Mouse (Mus musculus) hindbrain, embryonic 10.5 days (tissue): ENCODE data around the gene Serpinb1a. TPM values are rescaled to one million over a fixed set of nuclear protein-coding genes. Genes with fewer than 3 reads are reported as not detected.
"Not testable (repeated sequence)": the region's sequence is repeated elsewhere in the genome, so short reads cannot be mapped to it uniquely, and the experiment has no call there.

Source experiments
- DNase-seq: peaks from one replicate; pipeline ENCODE4 v3.0.0-alpha.2; 2017; ENCODE audit warnings: low spot score
- H3K27ac ChIP-seq: fragments of 300-500 bp; sonication (generic); 2 replicates; pipeline ENCODE4 v1.5.1; 2016; ENCODE audit warnings: mild to moderate bottlenecking, moderate library complexity
- H3K27me3 ChIP-seq: fragments of 300-500 bp; sonication (generic); 2 replicates; pipeline ENCODE4 v1.6.1; 2016; ENCODE audit warnings: mild to moderate bottlenecking; ENCODE audit not compliant: poor library complexity, insufficient read depth, severe bottlenecking
- H3K36me3 ChIP-seq: fragments of 300-500 bp; sonication (generic); 2 replicates; pipeline ENCODE4 v1.6.1; 2016; ENCODE audit warnings: mild to moderate bottlenecking, moderate library complexity
- H3K4me1 ChIP-seq: fragments of 300-500 bp; sonication (generic); replicated peaks from 2 replicates; pipeline ENCODE4 v1.6.1; 2016; ENCODE audit warnings: mild to moderate bottlenecking
- H3K4me3 ChIP-seq: fragments of 300-500 bp; sonication (generic); 2 replicates; pipeline ENCODE4 v1.5.1; 2016; ENCODE audit warnings: mild to moderate bottlenecking, moderate library complexity
- H3K9me3 ChIP-seq: fragments of 300-500 bp; sonication (generic); 2 replicates; pipeline ENCODE4 v1.6.1; 2016; ENCODE audit warnings: mild to moderate bottlenecking, moderate library complexity
- WGBS: fragments of 180-500 bp; shearing (Covaris S2); methylation state at CpG from one replicate; pipeline ENCODE4 v1.1.7; 2016; 5-methylcytosine and 5-hydroxymethylcytosine counted together
- polyA plus RNA-seq: library from polyadenylated mRNA; unstranded; fragments of >200 nt; fragmentation: Nextera tagmentation; extraction: Ambion mirVana; gene quantifications from 2 replicates; pipeline ENCODE4 v1.2.1, GENCODE M21; 2016

The Serpinb1a gene
- 0.32 and 0.85 TPM in 2 replicates for polyA plus RNA-seq

DNA sequence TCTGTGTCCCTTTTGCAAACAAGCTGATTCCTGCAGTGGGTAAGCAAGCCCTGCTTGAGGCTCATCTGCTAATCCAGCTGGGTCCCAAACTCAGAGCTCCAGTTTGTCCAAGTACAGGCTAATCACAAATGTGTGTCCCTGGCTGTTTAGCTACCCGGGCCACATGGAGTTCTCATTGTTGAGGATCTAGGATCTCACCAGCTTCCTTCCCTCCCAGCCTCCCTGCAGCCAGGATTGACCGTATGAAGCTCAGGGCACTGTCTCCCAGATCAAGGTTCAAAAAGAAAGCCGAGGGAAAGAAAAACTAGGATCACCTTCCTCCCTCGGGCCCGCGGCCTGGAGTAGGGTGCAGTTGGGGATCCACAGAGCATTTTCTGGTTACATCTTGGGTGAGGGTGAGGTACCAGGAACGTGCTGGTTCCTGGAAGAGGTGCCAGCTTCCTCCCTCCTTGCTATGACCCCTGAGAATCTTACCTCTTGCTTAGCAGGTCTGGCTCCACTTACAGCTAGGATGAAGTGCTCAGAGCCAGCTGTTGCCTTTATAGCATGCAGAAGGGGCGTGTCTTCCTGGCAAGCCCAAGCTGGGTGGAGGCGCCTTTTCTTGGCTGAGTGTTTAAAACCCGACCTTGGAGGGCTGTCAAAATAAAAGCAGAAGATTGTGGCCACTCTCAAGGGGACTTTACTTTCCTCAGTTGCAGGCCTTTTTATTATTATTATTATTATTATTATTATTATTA lies at the start of gene Serpinb1a:
TSS of gene Serpinb1a (minus strand) at position 518 of the 737 bp plus-strand sequence.
- 69% methylated on average over 10 of the region's 10 CpGs for WGBS
- Histone ChIP-seq H3K4me3 (no peak within 1 kb of the TSS), H3K9me3 (no peaks in the 10 kb centered on the region), H3K36me3 (no peaks in the 10 kb centered on the region), H3K27me3 (peaks cover 5% of the 10 kb centered on the region; the same call in 1 of the 2 replicates), H3K27ac (no peak within 1 kb of the TSS), H3K4me1 (no peaks in the 10 kb centered on the region)
- no peak for DNase-seq

- H3K27me3 ChIP-seq: no peaks in the 10 kb centered on the region
- no peaks in the 10 kb centered on the region for H3K9me3 ChIP-seq
- no peak overlapping the region for H3K4me3 ChIP-seq
- 27% methylated on average over 2 of the region's 2 CpGs for WGBS
- DNase-seq: peak; percentile 47
- no peaks in the 10 kb centered on the region for H3K4me1 ChIP-seq
- H3K27ac ChIP-seq: no peak overlapping the region
- no peaks in the 10 kb centered on the region for H3K36me3 ChIP-seq
These were observed 49.7 kb upstream of the Serpinb1a start for GRCm38 (mm10) chr13:32900639-32901038.

DNA sequence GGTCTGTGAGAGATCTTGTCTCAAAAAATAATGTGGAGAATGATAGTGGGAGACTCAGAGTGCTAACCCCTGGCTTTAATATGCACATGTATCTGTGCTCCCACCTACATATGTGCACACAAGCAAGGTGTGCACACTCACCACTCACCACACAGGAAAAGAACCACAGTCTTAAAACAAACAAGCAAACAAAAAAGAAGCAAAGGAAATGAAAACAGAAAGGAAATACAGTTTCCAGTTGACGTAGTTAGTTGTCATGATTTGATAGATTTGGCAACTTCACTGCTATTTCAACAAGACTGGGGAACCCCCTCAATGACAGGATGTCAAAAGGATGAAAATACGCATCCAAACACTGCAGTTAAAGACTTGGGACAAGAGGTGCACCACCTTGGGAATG lies 48.1 kb upstream of the Serpinb1a start:
- H3K36me3 ChIP-seq, DNase-seq, H3K4me3 ChIP-seq, H3K4me1 ChIP-seq, H3K9me3 ChIP-seq, H3K27me3 ChIP-seq, H3K27ac ChIP-seq: not testable (repeated sequence)
- WGBS: 72% methylated on average over 2 of the region's 2 CpGs

- H3K4me1 ChIP-seq: no peaks in the 10 kb centered on the region
- 83% methylated on average over 2 of the region's 2 CpGs for WGBS
- no peak for DNase-seq
- no peak within 1 kb of the TSS for H3K4me3 ChIP-seq
- H3K27ac ChIP-seq: no peak within 1 kb of the TSS
- H3K9me3 ChIP-seq: no peaks in the 10 kb centered on the region
- H3K27me3 ChIP-seq: no peaks in the 10 kb centered on the region
- H3K36me3 ChIP-seq: no peaks in the 10 kb centered on the region
These were observed 47.1 kb upstream of the Serpinb1a start, which contains the start of gene Serpinb1c for GRCm38 (mm10) chr13:32898111-32898510. Gene Serpinb1c (minus strand): TSS chr13:32898211.

DNA sequence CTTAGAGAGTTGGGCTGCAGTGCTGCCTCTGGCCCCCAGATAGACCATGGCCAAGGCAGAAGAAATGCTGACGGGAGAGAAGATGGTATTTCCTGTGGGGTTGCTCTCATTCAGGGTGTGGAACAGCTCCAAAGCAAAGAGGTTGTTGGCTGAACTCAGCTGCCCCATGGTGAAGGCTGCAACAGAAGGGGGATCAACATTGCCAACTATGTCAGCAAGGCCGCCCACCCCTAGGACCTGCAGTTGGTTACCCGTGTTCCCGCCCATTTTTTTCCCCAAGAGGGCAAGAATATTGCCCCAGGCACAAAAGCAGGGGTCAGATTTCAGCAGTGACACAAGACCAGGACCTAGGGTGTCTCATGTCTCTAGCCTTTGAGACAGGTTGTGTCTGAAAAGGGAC lies 45.9 kb upstream of the Serpinb1a start:
- H3K4me1 ChIP-seq: no peaks in the 10 kb centered on the region

DNA sequence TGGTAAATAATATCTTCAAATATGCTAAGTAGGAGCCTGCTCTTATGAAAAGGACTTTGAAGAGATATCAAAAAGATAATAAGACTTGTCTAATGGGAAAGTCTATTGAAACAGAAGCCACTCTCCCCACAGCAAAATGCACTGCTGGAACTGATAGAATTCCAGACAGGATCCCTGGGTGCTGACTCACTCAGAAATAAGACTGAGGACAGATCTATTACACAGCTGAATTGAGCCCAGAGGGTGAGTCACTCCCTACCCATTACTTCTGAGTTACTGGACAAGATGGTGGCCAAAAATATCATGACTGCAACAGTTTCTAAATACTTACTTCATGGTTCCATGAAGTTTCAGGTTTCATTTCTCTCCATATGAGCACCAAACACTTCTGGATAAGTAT lies 33.8 kb upstream of the Serpinb1a start:
- Histone ChIP-seq H3K4me1 (no peaks in the 10 kb centered on the region), H3K27ac (no peak overlapping the region), H3K4me3 (no peak overlapping the region), H3K36me3 (no peaks in the 10 kb centered on the region), H3K9me3 (no peaks in the 10 kb centered on the region), H3K27me3 (no peaks in the 10 kb centered on the region)
- DNase-seq: no peak

More for the DNA sequence above, 45.9 kb upstream of the Serpinb1a start:
- 80% methylated on average over 4 of the region's 4 CpGs for WGBS
- no peak for DNase-seq
- no peaks in the 10 kb centered on the region for H3K36me3 ChIP-seq
- no peaks in the 10 kb centered on the region for H3K27me3 ChIP-seq
- H3K4me3 ChIP-seq: no peak overlapping the region
- no peak overlapping the region for H3K27ac ChIP-seq
- no peaks in the 10 kb centered on the region for H3K9me3 ChIP-seq

DNA sequence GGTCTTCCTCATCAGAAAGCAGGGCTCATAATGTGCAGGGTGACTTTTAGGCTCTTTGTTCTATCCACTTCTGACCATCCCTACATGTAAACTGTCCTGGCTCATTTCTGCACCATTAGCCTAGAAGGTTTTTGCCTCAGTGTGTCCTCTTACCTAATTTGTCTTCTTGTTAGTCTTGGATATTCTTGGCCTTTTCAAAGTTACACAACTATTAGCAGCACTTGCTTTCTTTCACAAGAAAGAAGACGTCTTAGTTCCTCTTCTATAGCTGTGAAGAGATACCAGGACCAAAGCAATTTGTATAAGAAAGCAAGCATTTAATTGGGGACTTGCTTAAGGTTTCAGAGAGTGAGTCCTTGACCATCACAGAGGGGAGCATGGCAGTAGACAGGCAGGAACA lies 22.9 kb upstream of the Serpinb1a start:
- 70% methylated on average over 1 of the region's 1 CpGs for WGBS
- no peak for DNase-seq
- peaks cover 3% of the 10 kb centered on the region; the same call in 1 of the 2 replicates for H3K9me3 ChIP-seq
- no peaks in the 10 kb centered on the region for H3K4me1 ChIP-seq
- H3K27ac ChIP-seq: no peak overlapping the region
- no peaks in the 10 kb centered on the region for H3K36me3 ChIP-seq
- H3K4me3 ChIP-seq: no peak overlapping the region
- H3K27me3 ChIP-seq: no peaks in the 10 kb centered on the region

DNA sequence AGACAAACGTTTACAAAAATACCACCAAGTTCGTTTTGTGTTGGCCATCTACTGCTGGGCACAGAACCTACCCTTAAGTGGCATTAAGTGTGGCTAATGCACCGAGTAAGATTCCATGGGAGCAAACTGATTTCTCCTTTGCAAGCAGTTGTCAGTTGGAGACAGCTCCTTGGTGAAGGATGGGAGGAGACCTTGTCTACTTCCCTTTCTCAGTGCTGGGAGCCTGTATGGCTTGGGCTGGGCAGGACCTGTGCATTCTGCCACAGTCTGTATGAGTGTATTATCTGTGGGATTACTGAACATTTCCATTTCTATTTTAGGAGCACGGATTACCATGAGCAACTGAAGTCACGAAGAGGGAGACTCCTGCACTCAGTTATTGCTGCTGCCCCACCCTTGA lies 17.9 kb upstream of the Serpinb1a start:
- H3K27me3 ChIP-seq: no peaks in the 10 kb centered on the region
- no peak for DNase-seq
- no peaks in the 10 kb centered on the region for H3K9me3 ChIP-seq
- no peaks in the 10 kb centered on the region for H3K36me3 ChIP-seq
- H3K4me3 ChIP-seq: no peak overlapping the region
- no peak overlapping the region for H3K27ac ChIP-seq
- H3K4me1 ChIP-seq: no peaks in the 10 kb centered on the region
- WGBS: 82% methylated on average over 5 of the region's 5 CpGs

- not testable (repeated sequence) for H3K4me3 ChIP-seq, H3K9me3 ChIP-seq, H3K4me1 ChIP-seq, H3K27me3 ChIP-seq, H3K36me3 ChIP-seq, DNase-seq, H3K27ac ChIP-seq
- WGBS: 85% methylated on average over 4 of the region's 4 CpGs
These were observed 17.2 kb upstream of the Serpinb1a start for GRCm38 (mm10) chr13:32868233-32868632.

DNA sequence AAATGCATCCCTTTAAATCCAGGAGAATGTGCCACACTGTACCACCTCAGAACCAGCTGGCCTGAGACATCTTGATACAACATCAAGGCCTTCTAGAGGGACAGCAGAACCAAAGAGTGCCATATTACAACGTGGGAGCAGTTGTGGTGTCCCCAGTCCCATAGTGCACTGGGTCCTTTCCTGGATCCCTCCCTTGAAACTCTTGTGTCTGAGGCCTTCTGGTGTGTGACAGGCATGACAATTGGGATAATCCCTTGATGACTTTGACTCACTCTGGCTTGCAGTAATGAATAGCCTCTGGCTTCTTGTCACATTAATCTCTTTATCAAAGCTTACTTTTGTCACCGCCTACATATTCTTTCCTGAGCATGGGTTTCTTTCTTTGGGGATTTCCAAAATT lies 16.0 kb upstream of the Serpinb1a start:
- H3K36me3 ChIP-seq: no peaks in the 10 kb centered on the region
- H3K27ac ChIP-seq: no peak overlapping the region
- no peak overlapping the region for H3K4me3 ChIP-seq
- no peaks in the 10 kb centered on the region for H3K27me3 ChIP-seq
- H3K9me3 ChIP-seq: no peaks in the 10 kb centered on the region
- no peaks in the 10 kb centered on the region for H3K4me1 ChIP-seq
- no peak for DNase-seq
- WGBS: 59% methylated on average over 2 of the region's 2 CpGs

DNA sequence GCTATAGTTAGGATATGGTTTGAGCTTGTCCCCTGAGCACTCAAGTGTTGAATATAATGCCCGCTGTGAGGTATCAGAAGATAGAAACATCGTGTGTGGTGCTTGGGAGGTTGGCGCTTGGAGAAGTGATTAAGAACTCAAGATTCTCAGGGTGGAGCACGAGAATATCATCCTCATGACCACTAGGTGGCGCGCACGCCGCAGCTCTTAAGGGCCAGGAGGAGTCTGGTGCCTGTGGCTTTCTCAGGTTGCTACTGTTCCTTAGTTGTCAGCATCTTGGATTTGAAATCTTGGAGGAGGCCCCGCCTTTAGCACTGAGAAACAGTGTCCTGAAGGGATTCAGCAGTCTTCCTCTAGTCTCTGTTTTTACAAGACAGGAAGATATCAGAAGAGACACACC lies 15.5 kb upstream of the Serpinb1a start:
- no peaks in the 10 kb centered on the region for H3K9me3 ChIP-seq
- no peaks in the 10 kb centered on the region for H3K36me3 ChIP-seq
- no peaks in the 10 kb centered on the region for H3K27me3 ChIP-seq
- H3K27ac ChIP-seq: no peak overlapping the region
- WGBS: 8% methylated on average over 9 of the region's 9 CpGs
- no peaks in the 10 kb centered on the region for H3K4me1 ChIP-seq
- H3K4me3 ChIP-seq: no peak overlapping the region
- peak; percentile 65 for DNase-seq

DNA sequence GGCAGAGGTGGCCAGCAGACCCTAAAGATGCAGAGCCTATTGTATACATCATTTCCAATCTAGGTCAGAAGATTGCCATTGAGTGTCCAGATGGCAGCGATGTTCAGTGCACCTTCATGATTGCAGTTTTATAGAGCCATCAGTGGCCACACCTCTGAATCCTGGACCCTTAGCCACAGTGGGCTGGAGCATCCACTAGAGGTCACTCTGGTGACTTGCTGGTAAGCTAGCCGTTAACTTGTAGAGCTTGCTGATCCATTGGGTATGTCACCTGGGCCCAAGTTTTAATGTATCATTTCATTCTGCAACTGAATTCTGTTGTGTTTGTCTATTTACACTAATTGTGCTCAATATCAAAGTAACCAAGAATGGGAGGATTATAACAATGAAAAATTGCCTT lies 14.6 kb upstream of the Serpinb1a start:
- Histone ChIP-seq H3K36me3 (no peaks in the 10 kb centered on the region), H3K27me3 (no peaks in the 10 kb centered on the region), H3K9me3 (no peaks in the 10 kb centered on the region), H3K27ac (no peak overlapping the region), H3K4me3 (no peak overlapping the region), H3K4me1 (no peaks in the 10 kb centered on the region)
- no peak for DNase-seq
- 77% methylated on average over 2 of the region's 2 CpGs for WGBS

DNA sequence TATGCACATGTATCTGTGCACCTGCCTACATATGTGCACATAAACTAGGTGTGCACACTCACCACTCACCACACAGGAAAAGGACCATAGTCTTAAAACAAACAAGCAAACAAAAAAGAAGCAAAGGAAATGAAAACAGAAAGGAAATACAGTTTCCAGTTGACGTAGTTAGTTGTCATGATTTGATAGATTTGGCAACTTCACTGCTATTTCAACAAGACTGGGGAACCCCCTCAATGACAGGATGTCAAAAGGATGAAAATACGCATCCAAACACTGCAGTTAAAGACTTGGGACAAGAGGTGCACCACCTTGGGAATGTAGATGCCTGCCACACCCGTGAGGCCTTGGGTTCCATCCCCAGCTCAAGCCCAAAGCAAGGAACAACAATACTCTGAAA lies 13.5 kb upstream of the Serpinb1a start:
- H3K9me3 ChIP-seq, H3K27me3 ChIP-seq, H3K36me3 ChIP-seq, H3K4me1 ChIP-seq, DNase-seq, H3K27ac ChIP-seq, H3K4me3 ChIP-seq: not testable (repeated sequence)
- WGBS: 85% methylated on average over 3 of the region's 3 CpGs

DNA sequence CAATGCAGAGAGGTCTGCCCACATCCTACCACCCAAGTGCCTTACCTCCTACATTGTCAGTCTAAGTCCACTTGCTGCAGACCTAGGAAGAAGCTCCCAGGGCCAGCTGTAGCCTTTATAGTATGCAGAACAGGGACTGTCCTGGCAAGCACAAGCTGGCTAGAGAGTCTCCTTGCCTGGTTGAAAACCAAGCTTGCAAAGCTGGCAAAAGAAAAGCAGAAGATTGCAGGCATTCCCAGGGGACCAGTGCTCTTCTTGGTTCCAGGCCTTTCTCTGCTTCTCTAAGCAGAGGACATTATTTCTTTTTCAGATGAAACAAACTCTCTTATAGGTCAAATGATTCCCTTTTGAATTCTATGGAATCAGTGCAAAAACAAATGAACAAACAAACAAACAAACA lies 12.5 kb upstream of the Serpinb1a start:
- no peak for DNase-seq
- Histone ChIP-seq H3K27me3 (no peaks in the 10 kb centered on the region), H3K4me1 (no peaks in the 10 kb centered on the region), H3K27ac (no peak overlapping the region), H3K9me3 (no peaks in the 10 kb centered on the region), H3K36me3 (no peaks in the 10 kb centered on the region), H3K4me3 (no peak overlapping the region)
